Mouse (Mus musculus) left cerebral cortex, adult 9 months (tissue): ENCODE data around the gene Sepsecs.
A peak's percentile ranks its signal among the peaks of the same experiment; 100 is the strongest.

Source experiments
- DNase-seq, 2 experiments: peaks; one replicate each; pipeline ENCODE4 v3.0.0; 2022; ENCODE audit warnings: low spot score in 2 of 2

The Sepsecs gene

DNA sequence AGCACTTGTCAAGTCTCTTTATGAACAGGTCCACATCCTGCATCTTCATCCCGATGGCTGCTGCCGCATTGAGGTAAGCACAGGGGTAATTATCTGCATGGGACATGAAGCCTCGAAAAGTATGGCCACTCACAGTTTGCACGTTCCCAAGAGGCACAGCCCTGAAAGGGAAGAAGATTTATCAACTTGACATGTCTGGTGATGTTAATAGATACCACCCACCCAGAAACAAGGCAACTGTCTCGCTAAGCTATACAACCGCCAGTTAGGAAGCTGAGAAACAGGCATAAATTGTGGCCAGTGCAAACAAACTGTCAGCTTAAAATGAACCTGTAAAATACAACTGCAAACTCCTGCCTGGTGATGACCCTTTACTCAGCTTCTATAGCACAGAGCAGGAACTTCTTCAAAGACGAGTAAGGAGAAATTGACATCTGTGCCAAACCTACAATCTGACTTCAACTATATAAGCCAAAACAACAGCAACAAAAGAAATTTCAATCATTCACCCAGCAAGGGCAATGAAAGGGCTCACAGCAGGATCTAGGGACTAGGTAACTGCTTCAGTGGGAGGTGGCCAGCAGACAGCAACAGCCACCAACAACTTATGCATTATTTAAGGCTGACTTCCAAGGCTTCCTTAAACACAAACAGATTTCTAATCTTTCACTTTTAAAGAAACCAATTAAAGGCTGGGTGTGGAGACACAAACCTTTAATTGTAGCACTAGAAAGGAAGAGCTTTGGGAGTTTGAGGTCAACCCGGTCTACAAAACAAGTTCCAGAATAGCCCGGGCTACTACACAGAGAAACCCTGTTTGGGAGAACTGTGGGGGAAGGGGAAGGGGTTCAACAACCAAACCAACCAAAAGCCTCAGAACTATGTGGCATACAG, 25.3 kb downstream of the Sepsecs start:
- DNase-seq = no peak

- no peak for DNase-seq
Measured at GRCm38 (mm10) chr5:52641736-52642135, 27.8 kb downstream of the Sepsecs start.

DNA sequence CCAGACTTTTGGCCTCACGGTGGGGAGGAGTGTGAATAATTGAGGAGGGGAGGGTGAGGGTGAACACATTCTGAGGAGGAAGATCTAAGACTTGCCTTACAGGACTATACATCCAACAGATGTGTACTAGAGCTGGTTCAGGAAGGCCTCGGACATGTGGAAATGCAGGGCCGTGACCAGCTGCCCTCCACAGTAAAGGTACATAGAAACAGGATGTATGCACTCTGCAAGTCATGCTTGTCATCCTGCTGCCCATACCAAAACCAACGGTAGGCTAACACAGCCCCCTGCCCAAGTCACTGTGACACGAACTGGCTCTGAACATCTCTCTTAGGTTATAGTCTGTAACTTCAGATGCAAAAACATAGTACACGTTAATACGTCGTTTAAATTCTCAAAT, 30.6 kb downstream of the Sepsecs start:
- DNase-seq = no peak

DNA sequence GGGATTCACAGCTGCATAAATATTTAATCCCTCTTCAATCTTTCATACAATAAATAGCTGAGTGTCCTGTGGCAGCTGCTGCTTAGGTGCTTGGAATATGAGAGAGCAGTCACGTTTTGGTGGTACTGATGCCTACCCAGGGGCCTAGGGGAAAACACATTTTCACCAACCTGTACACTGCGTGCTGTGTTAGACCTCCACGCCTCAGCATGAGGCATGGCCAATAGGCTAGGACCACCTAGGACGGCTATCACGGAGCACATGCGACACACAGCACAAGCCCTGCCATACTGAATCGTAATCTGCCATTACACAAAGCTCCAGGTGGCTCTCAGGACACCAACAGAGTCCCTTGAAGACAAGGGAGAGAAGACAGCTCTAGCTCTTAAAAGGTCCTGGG, 31.5 kb downstream of the Sepsecs start:
- DNase-seq = no peak

DNA sequence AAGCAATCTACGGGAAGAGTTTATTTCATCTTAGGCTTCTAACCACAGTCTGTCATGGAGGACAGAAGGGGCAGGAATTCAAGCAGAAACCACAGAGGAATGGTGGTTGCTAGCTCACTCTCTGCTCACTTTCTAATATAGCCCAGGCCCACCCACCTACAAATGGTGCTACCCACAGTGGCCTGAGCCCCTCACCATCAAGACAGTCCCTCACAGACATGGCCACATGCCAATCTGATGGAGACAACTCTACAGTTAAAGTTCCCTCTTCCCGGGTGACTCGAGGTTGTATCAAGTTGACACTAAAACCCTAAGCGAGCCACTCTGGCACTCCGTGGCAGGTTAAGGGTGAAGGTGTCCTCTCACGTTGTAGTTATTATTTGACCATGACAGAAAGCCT, 32.6 kb downstream of the Sepsecs start:
- DNase-seq = no peak

DNA sequence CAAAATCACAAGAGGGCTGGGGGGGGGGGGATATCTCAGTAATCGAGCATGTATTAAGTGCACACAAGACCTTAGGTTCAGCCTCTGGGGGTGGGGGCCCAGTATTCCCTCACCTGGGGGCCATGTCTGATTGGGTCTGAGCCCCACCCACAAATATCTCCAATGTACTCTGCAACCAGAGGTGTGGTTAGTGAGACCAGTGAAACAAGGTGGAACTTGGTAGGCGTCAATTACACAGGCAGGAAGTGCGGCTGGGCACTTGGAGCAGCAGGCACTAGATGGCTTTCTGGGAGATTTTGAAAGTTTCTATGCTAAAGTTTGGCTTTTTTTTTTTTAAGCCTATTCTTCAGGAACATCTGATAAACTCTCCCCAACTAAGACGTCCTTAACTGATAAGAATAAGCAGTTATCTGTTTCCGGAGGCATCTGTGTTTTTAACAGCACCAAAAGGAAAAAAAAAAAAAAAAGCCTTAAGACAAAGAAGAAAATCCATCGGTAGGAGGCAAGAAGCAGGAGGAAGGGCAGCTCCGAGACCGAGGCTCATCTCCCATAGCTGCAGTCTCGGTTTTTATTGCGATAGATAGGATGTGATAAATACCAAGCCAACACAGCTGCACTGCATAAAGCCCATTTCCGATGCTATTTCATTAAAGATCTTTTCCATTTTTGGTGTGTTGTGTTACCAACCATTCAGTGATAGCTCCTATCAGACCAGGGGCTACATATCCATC, 33.3 kb downstream of the Sepsecs start:
- no peak for DNase-seq

DNA sequence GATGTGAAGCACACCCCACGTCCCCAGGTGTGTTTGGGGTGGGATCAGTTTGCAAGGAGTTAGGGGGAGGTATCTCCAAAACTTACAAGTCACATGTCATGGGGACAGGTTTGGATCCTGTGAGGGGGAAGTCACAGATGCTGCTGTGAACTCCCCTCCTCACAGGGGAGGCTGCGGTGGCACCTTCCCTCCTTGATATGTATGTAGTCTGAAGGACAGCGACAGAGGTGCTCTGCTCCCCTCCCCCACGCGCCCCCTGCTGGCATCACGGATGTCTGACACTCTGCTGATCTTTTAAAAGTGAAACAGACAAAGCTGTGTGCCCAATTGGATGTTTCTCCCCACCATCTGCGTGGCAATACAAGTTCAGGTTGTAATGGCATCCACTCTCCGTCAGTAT, 35.5 kb downstream of the Sepsecs start:
- DNase-seq = no peak

DNA sequence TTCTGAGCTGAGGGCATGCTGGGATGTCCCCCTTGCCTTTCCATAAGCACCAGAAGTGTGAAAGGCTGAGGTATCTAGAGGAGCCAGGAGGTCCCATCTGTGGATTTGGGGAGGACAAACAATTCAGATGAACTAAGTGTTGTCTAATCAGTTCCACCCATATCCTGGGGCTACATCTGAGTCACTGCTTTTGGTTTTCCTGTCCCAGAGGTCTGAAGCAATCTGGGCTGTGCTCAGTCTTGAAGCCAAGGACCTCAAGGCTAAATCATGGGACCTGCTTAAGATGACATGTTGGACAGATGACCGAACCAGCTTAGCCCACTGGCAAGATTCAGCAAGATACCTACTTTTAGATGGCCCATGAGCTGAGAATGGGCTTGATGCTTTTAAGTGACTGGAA, 39.0 kb downstream of the Sepsecs start:
- DNase-seq = no peak

DNA sequence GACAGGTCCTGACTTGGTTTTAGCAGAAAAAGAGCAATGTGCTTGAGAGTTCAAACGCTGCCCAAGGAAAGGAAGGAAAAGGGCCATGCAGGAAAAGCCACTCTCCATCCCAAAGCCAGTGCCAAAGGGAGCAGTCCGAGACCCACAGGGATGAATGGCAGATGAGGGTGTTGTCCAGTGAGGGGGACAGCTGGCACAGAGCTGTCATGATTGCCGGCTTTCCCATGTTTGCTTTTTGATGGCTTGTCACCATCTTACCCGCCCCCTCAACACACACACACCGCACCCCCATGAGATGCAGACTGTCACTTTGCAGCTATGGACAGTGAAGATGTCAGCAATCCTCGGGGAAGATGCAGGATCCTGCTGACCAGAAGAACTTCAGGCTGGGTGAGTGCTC, 40.3 kb downstream of the Sepsecs start:
- DNase-seq = no peak

DNA sequence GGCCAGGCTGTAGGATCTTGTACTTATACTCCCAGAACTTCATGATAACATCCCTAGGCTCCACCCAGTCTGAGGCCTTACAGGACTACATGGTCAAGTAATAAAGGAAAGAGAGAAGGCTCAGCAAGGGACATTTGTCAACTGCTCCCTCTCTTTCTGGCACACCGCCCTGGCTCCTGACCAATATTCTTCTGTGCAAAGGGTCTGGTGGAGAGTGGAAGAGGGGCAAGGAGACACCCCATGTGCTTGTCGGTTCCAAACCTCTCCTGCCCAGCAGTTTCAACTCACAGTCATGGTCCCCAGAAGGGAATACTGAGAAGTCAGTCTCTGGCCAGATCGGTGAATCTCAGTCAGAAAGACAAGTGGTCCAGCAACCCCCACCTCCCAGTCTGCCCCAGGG, 40.7 kb downstream of the Sepsecs start:
- no peak for DNase-seq

DNA sequence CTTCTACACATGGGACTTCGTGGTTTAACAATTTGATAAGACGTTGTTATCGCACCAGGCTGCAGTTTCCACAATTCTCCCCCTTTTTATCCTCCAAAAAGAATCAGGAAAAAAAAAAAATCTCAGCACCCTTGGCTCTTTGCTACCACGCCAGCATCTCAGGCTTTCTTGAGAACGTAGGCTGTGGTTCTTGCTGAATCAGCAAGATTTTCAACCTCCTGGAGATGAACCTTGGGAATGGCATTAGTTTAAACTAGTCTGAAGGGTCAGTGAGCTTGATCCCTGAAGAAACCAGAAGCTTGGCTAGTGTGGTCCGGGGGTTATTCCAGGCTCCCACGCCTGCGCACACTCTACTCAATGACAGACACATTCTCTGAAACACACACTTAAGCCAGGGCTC, 41.8 kb downstream of the Sepsecs start:
- DNase-seq = no peak

DNA sequence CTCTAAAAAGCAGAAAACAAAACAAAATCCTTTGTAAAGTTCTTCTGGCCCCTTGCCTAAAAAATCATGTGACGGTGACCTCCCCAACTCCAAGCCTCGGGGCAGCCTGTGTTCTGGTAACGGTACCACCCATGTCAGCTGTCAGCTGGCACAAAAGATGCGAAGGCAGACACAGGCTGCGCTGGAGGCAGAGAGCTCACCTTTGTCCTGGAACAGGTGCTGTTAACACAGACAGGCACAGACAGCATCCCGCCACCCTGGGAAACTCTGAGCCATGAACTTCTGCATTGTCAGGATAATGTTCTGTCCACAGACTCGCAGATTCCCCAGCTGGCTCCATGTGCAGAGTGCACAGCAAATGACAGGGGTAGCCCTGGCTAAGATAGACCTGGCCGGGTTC, 43.4 kb downstream of the Sepsecs start:
- no peak for DNase-seq

DNA sequence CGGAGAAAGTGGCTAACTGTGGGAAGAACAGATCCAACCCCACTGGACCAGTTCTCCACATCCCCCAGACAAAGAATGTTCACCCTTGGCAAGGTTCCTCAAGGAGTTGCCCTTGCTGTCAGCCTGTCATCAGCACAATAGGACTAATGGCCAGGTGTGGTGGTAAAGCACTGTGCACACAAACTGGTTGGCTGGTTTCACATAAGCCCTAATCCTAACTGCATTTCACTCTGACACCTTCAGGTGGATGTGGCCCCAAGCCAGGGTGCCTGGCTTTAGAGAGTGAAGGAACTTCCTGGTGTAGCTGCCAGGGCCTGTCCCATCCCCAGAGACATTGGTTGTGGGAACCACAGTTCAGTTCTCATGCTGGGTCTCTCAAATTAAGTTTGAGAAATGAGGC, 44.6 kb downstream of the Sepsecs start:
- no peak for DNase-seq

- no peak for DNase-seq
Measured at GRCm38 (mm10) chr5:52623099-52623498, 46.4 kb downstream of the Sepsecs start.

GRCm38 (mm10) chr5:52618348-52619270, 50.9 kb downstream of the Sepsecs start:
- DNase-seq = peak; percentile 90 to 93

DNA sequence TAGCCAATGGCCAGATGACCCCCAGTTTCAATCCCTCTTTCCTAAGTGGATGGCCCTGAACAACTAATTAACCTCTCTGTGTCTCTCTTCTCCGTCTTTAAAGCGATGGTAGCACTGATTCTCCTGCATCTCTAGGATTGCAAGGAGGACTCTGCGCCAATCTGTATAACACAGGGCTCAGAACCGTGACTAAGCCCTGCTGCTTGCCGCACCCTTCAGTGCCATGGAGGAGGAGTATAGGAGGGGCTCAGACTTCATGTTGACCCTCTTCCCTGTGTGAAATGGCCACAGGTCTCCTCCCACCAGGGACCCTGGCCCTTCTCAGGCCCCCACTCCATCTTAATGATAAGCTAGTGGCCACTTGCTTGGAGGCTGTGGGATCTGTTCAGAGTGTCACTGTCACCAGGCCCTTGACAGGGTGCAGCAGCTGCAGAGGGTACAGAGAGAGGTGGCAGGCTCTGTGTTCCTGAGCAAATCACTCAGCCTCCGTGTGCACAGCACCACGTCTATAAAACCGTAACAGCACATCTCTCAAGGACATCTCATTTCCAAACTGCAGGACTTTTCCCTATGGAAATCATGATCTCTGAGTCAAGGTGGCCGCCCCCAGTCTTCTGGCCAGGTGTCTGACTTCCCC, 51.7 kb downstream of the Sepsecs start:
- peak in 1 of 2 experiments; percentile 11 for DNase-seq

GRCm38 (mm10) chr5:52616549-52616948, 53.0 kb downstream of the Sepsecs start:
- DNase-seq = peak in 1 of 2 experiments; percentile 58

- DNase-seq = peak in 1 of 2 experiments; percentile 12
Measured at GRCm38 (mm10) chr5:52615421-52615820, 54.1 kb downstream of the Sepsecs start.

- no peak for DNase-seq
Measured at GRCm38 (mm10) chr5:52614686-52615085, 54.8 kb downstream of the Sepsecs start.

- DNase-seq = no peak
Measured at GRCm38 (mm10) chr5:52612776-52613175, 56.7 kb downstream of the Sepsecs start.

- DNase-seq = no peak
Measured at GRCm38 (mm10) chr5:52611315-52611895, 58.1 kb downstream of the Sepsecs start.
